Mouse (Mus musculus): Measurements from ENCODE around the gene Rapgef2.

Rapgef2 gene

GRCm38 (mm10) chr3:79161093-79161723 lies 125.1 kb downstream of the Rapgef2 start:
- DNase-seq: no peak

GRCm38 (mm10) chr3:79158254-79158653 lies 128.1 kb downstream of the Rapgef2 start:
- no peak for DNase-seq

DNA sequence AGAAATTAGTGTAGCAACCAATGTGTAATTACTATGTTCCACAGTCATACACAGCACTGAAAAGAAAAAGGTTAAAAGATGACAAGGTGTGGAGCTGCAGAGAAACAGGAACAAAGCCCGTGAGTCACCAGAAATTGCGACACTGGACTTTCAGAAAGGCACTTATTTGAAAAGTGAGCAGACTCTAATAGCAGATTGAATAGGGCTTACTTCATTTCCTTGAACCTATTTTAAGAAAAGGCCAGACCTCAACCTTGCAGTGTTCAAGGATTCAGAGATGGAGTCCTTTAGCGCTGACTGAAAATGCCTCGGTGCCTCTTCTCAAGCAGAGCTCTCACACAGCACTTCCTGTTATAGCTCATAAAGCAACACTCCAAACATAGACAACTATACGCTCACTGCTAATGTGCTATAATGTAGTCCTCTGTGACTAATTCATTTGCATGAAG lies 133.3 kb downstream of the Rapgef2 start:
- DNase-seq: no peak

GRCm38 (mm10) chr3:79145407-79146055 lies 140.8 kb downstream of the Rapgef2 start:
- peak; percentile 20 for DNase-seq

- DNase-seq: peak; percentile 59
Measured at GRCm38 (mm10) chr3:79144672-79145406, 141.5 kb downstream of the Rapgef2 start.

DNA sequence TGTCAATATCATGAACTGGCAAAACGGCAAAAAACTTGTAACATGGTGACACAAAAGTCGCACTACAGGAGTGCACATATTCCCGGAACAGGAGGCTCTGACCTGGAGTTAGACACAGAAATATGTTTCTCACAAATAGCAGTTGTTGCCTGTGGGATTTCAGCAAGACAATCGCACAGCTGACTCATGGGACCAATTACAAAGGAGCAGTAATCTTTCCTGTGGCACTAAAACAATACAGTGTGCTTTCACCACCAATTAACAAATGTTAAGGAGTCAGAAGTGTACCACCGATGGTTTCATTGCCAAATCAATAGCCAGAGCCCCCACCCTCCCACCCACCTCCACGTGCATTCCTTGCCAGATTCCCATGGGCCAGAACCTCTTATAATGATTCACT lies 142.2 kb downstream of the Rapgef2 start:
- DNase-seq: no peak

DNA sequence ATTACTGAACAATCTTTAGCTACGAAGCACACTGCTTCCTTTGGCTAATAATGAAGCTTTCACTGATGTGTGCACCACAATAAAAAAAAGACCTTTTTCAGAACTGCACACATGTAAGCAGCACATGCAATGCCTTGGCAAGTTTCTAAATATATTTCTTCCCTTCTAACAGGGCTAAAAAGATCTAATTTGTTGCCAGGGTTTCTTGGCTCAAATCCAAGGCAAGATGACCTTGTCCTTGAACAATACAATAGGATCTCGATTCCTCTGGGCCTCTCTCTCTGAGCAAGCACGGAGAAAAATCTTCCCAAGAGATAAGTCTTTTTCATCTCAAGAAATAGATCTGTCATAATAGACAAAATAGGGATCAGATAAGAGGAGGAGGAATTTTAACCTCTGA lies 147.1 kb downstream of the Rapgef2 start:
- no peak for DNase-seq

DNA sequence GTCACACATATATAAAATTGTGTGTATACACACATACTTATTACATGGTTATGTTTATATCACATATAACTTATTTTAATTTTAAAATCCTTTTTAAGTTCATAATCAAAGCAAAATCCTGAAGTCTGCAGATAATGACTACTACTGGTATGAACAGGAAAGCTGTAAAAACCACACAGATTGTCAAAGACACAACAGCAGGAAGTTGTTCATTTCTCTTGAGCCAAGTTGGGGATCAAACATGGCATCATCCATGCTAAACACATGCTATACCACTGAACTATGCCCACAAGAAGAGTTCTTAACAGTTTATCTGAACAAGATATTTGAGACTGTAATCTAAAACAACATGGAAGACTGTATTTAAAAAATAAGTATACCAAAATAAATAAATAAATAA lies 147.7 kb downstream of the Rapgef2 start:
- no peak for DNase-seq

GRCm38 (mm10) chr3:79130991-79131390 lies 155.3 kb downstream of the Rapgef2 start:
- no peak for DNase-seq

GRCm38 (mm10) chr3:79129044-79129600 lies 157.2 kb downstream of the Rapgef2 start:
- DNase-seq: no peak

DNA sequence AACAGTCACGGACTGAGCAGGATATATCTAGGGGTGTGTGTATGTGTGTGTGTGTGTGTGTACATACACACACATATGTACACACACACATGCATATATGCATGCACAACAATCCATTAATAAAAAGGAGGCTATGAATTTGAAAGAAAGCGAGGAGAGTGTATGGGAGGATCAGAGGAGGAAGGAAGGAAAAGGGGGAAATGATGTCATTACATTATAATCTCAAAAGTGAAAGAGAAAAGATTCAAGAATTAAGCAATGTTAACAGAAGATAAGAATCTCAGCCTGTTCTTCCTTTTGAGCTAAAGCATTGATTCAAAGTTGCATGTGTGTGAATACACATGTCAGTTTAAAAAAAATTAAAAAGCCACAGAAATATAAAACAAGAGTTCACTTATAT lies 158.5 kb downstream of the Rapgef2 start:
- no peak for DNase-seq

- DNase-seq: no peak
Measured at GRCm38 (mm10) chr3:79126857-79127256, 159.5 kb downstream of the Rapgef2 start.

DNA sequence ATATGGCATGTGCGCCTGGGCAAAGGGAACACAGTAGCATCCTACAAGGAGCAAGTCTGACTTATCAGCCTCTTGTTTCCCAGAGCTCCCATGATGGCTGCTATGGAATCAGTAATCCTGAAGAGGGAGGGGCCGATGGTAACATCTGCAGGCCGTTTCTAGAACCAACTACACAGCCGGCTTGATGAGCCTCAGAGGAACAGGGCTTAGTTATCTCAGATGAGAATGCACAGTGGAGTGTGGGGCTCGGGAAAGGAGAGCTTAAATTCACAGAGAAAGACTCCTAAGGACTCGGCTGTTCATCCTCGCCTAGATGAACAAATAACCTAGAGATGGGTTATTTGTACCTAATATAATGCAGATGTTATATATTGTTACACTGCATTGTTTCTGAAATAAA lies 164.9 kb downstream of the Rapgef2 start:
- DNase-seq: no peak

- DNase-seq: no peak
Measured at GRCm38 (mm10) chr3:79119983-79120382, 166.3 kb downstream of the Rapgef2 start.

GRCm38 (mm10) chr3:79110153-79110552 lies 176.2 kb downstream of the Rapgef2 start:
- peak; percentile 54 for DNase-seq

GRCm38 (mm10) chr3:79108246-79108645 lies 178.1 kb downstream of the Rapgef2 start:
- no peak for DNase-seq

GRCm38 (mm10) chr3:79106360-79106759 lies 180.0 kb downstream of the Rapgef2 start:
- no peak for DNase-seq

- no peak for DNase-seq
Measured at GRCm38 (mm10) chr3:79103604-79104003, 182.7 kb downstream of the Rapgef2 start.

DNA sequence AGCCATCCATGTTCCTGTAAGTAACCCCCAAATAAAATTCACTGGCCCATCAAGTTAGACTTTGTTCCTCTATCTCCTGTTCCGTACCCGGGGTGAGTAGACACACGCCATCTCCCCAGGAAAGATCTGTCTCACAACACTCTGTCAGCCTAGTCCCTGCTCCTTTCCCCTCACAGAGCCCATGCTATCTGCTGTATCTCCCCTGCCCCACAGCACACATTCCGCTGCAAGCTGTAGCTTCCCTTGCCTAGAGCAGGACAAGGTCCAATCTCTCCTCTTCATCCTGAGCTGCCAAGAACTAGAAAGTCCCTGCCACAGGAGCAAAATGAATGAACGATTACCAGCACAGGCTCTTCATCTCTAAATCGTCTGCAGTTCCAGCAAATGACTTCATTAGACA lies 184.6 kb downstream of the Rapgef2 start:
- no peak for DNase-seq

DNA sequence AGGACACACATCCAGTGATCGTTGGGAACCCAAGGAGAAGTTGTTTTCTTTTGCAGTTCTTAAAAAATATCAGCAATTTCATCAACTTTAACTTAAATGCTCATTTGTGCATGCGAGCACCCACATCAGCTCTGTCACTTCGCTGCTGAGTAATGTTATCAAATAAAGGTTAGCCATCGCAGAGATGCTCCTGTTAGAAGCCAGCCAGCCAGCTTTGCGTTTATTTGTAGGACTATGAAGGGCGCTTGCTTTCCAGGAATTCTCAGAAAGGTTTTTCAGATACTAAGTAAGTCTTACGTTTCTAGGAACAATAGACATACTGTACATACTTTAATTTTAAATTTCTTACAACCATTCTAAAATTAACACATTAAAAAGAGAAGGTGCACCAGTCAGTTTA lies 185.5 kb downstream of the Rapgef2 start:
- no peak for DNase-seq

- DNase-seq: no peak
Measured at GRCm38 (mm10) chr3:79089091-79089490, 197.2 kb downstream of the Rapgef2 start.

GRCm38 (mm10) chr3:79088461-79088860 lies 197.9 kb downstream of the Rapgef2 start:
- no peak for DNase-seq

DNA sequence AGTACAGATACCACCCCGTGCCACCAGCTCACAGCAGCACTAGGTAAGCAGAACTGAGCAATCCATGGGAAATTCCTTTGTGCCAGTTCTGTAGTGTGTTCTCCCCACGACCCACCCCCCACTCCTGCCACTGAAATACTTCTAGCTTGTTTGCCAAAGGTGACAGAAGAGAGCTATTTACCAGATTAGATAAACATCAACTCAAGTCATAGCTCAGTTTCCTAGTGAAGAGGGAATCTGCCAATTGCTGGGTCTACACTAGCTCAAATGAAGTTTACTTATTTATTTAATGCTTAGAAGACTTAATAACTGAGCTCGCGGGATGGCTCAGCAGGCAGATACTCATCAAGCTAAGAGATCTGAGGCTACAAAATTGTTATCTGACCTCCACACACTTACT lies 200.0 kb downstream of the Rapgef2 start:
- DNase-seq: no peak

DNA sequence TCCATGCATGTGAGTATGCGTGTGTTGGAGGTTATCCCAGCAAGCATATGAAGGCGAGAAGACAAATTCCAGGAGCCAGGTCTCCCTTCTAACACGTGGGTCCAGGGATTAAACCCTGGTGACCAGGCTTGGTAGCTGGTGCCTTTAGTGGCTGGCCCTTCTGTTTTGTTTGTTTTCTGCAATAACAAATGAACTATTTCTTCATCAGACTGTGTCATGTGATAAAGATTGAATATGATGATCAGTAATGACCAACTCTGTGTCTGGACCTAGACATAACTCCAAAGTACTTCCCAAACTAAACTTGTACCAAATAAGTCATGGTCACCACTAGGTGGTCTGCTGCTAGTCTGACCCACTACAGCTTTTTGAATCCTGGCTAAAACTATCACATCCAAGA lies 202.4 kb downstream of the Rapgef2 start:
- no peak for DNase-seq

Data from right cerebral cortex, postnatal 14 days (tissue).